Mouse (Mus musculus): Measurements from ENCODE around the gene Arhgap18. TPM values are rescaled to one million over a fixed set of nuclear protein-coding genes. Genes with fewer than 3 reads are reported as not detected.

The Arhgap18 gene
- polyA plus RNA-seq, 2 experiments, result 14.2 to 24.3 TPM

DNA sequence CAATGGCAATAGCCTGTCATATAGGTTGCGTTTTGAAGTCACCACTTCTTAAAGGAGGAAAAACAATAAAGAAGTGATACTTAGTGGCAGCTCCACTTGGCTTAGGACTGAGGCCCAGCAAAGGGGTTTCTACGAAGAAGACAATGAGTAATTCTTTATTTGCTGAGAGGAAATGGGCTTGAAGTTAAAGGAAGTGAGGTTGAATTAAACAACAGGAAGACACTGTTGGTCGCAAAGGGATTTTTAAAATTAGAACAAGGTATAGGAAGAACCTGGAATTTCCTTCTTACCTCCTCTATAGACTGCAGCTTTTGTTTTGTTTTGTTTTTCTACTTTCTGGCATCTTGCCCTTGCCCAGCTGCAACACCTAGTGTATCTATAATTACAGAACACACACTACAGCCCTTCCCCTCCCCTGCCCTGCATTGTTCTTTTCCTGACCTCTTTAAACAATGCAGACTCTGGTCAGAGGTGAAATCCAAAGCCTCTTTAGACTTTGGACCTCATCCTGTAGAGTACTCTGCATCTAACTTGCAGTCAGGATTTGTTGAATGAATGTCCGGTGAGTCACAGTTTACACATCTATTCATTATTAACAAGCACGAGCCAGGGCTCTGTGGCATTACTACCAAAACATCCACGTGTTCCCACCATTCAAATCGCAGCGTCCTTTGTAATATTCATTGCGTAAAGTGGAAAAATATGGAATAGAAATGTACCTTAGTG lies 75.4 kb downstream of the Arhgap18 start:
- no peak for DNase-seq (ENCODE audit: low spot score)

DNA sequence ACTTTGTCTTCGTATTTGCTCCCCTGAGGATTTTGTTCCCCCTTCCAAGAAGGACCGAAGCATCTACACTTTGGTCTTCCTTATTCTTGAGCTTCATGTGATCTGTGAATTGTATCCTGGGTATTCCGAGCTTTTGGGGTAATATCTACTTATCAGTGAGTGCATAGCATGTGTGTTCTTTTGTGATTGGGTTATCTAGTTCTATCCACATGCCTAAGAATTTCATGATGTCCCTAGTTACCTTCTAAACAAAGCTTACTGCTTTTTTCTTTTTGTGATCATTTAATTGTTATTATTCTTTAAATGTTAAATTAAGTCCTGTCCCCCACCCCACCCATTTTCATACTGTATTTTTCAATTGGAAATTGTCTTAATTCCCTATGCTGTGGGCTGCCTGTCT lies 78.8 kb downstream of the Arhgap18 start:
- DNase-seq (ENCODE audit: low spot score), result no peak
- Histone ChIP-seq H3K27me3 (ENCODE audit: control insufficient read depth, insufficient read depth, low read length) (no peaks in the 10 kb centered on the region), H3K36me3 (ENCODE audit: control insufficient read depth, insufficient read depth, low read length) (no peaks in the 10 kb centered on the region), H3K9ac (ENCODE audit: low read depth, low read length, severe bottlenecking) (no peak overlapping the region), H3K4me2 (replicated peaks; ENCODE audit: low read depth, low read length, severe bottlenecking) (no peak overlapping the region), H3K9me3 (ENCODE audit: control insufficient read depth, low read length) (no peaks in the 10 kb centered on the region), H3K27ac (replicated peaks; ENCODE audit: low read depth, low read length) (no peak overlapping the region), H3K4me1 (ENCODE audit: control insufficient read depth, insufficient read depth, low read length) (no peaks in the 10 kb centered on the region), H3K4me3 (replicated peaks; ENCODE audit: low read length) (no peak overlapping the region)
- TF ChIP-seq POLR2A (IDR thresholded peaks at IDR 0.05; ENCODE audit: borderline replicate concordance, extremely low read depth, insufficient read depth, insufficient read length), result no peak
- 94% methylated on average over 3 of the region's 3 CpGs for WGBS
- no peak for ATAC-seq (ENCODE audit: low FRiP score, low read depth)

More for the DNA sequence above, 75.4 kb downstream of the Arhgap18 start:
- Histone ChIP-seq H3K9ac (ENCODE audit: low read depth, low read length, severe bottlenecking) (no peak overlapping the region), H3K36me3 (ENCODE audit: control insufficient read depth, insufficient read depth, low read length) (no peaks in the 10 kb centered on the region), H3K9me3 (ENCODE audit: control insufficient read depth, low read length) (no peaks in the 10 kb centered on the region), H3K4me2 (replicated peaks; ENCODE audit: low read depth, low read length, severe bottlenecking) (no peak overlapping the region), H3K4me3 (replicated peaks; ENCODE audit: low read length) (no peak overlapping the region), H3K27ac (replicated peaks; ENCODE audit: low read depth, low read length) (no peak overlapping the region), H3K4me1 (ENCODE audit: control insufficient read depth, insufficient read depth, low read length) (no peaks in the 10 kb centered on the region), H3K27me3 (ENCODE audit: control insufficient read depth, insufficient read depth, low read length) (no peaks in the 10 kb centered on the region)
- ATAC-seq (ENCODE audit: low FRiP score, low read depth), result no peak
- WGBS, result 80% methylated on average over 9 of the region's 9 CpGs
- TF ChIP-seq POLR2A (IDR thresholded peaks at IDR 0.05; ENCODE audit: borderline replicate concordance, extremely low read depth, insufficient read depth, insufficient read length), result no peak

DNA sequence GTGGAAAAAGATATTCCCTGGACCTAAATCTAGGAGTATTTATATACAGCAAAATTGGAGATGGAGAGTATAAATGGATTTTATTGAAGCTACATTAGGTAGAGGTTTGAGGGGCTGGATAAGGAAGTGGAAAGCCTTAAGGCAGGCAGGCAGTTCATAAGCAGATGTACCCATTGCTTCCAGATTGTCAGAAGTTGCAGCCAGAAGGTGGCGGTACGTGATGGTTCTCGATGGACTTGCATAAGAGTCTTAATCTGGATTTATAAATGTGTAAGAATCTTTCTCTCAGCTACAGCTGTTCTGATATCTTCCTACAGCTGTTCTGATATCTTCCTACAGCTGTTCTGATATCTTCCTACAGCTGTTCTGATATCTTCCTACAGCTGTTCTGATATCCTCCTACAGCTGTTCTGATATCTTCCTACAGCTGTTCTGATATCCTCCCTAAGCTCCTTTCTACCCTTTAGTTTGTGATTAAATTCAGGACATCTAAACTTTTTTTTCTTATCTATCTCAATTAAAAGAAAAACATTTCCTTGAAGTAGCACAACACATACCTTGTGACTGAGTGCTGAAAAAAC lies 79.5 kb downstream of the Arhgap18 start:
- H3K36me3 ChIP-seq (ENCODE audit: control insufficient read depth, insufficient read depth, low read length), result no peaks in the 10 kb centered on the region
- no peak for TF ChIP-seq POLR2A (IDR thresholded peaks at IDR 0.05; ENCODE audit: borderline replicate concordance, extremely low read depth, insufficient read depth, insufficient read length)
- ATAC-seq (ENCODE audit: low FRiP score, low read depth), result no peak

DNA sequence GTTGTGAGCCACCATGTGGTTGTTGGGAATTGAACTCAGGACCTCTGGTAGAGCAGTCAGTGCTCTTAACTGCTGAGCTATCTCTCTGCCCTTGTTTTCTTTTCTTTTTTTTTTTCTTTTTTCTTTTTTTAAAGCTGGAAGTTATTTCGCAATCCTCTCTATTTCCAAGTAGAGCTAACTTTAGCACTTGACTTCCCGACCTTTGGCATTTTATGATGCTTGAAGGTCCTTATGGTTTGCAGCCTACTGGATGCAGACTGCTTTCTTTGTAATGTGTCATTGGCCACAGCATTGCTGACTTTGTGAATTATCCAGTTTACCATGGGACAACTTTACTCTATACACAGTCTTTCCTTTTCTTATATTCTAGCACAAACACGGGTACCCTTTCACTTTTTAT lies 80.2 kb downstream of the Arhgap18 start:
- DNase-seq (ENCODE audit: low spot score) (no peak), ATAC-seq (ENCODE audit: low FRiP score, low read depth) (no peak)
- Histone ChIP-seq H3K4me3 (replicated peaks; ENCODE audit: low read length) (no peak overlapping the region), H3K27ac (replicated peaks; ENCODE audit: low read depth, low read length) (no peak overlapping the region), H3K4me2 (replicated peaks; ENCODE audit: low read depth, low read length, severe bottlenecking) (no peak overlapping the region), H3K27me3 (ENCODE audit: control insufficient read depth, insufficient read depth, low read length) (no peaks in the 10 kb centered on the region), H3K36me3 (ENCODE audit: control insufficient read depth, insufficient read depth, low read length) (no peaks in the 10 kb centered on the region), H3K9me3 (ENCODE audit: control insufficient read depth, low read length) (no peaks in the 10 kb centered on the region), H3K4me1 (ENCODE audit: control insufficient read depth, insufficient read depth, low read length) (no peaks in the 10 kb centered on the region), H3K9ac (ENCODE audit: low read depth, low read length, severe bottlenecking) (no peak overlapping the region)
- WGBS, result 77% methylated on average over 3 of the region's 3 CpGs
- no peak for TF ChIP-seq POLR2A (IDR thresholded peaks at IDR 0.05; ENCODE audit: borderline replicate concordance, extremely low read depth, insufficient read depth, insufficient read length)

More for the DNA sequence above, 79.5 kb downstream of the Arhgap18 start:
- Histone ChIP-seq H3K9me3 (ENCODE audit: control insufficient read depth, low read length) (no peaks in the 10 kb centered on the region), H3K4me2 (replicated peaks; ENCODE audit: low read depth, low read length, severe bottlenecking) (no peak overlapping the region), H3K4me3 (replicated peaks; ENCODE audit: low read length) (no peak overlapping the region), H3K27me3 (ENCODE audit: control insufficient read depth, insufficient read depth, low read length) (no peaks in the 10 kb centered on the region), H3K27ac (replicated peaks; ENCODE audit: low read depth, low read length) (no peak overlapping the region), H3K4me1 (ENCODE audit: control insufficient read depth, insufficient read depth, low read length) (no peaks in the 10 kb centered on the region), H3K9ac (ENCODE audit: low read depth, low read length, severe bottlenecking) (no peak overlapping the region)
- no peak for DNase-seq (ENCODE audit: low spot score)
- 92% methylated on average over 3 of the region's 3 CpGs for WGBS

DNA sequence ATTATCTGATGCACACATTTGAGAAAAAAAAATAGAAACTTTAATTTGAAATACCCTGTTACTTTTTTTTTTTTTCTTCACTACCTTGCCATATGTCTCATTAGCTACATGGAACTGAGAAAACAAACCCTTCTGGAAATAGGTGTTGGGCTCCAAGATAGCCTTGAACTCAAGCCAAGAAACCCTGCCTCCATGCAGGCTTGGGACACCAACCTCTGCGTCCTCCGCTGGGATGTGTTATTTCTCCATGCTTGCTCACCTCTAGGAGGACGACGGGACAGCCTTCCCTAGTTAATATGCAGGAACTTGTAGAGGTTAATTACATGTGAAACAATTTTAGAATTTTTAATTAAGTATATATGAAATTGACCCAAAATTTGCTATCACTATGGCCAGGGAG lies 96.1 kb downstream of the Arhgap18 start:
- 74% methylated on average over 4 of the region's 4 CpGs for WGBS
- no peak overlapping the region for H3K9ac ChIP-seq (ENCODE audit: low read depth, low read length, severe bottlenecking)

More for the DNA sequence above, 96.1 kb downstream of the Arhgap18 start:
- DNase-seq (ENCODE audit: low spot score) (no peak), ATAC-seq (ENCODE audit: low FRiP score, low read depth) (no peak)
- Histone ChIP-seq H3K4me2 (replicated peaks; ENCODE audit: low read depth, low read length, severe bottlenecking) (no peak overlapping the region), H3K9me3 (ENCODE audit: control insufficient read depth, low read length) (no peaks in the 10 kb centered on the region), H3K27ac (replicated peaks; ENCODE audit: low read depth, low read length) (no peak overlapping the region), H3K4me3 (replicated peaks; ENCODE audit: low read length) (no peak overlapping the region), H3K36me3 (ENCODE audit: control insufficient read depth, insufficient read depth, low read length) (no peaks in the 10 kb centered on the region), H3K4me1 (ENCODE audit: control insufficient read depth, insufficient read depth, low read length) (no peaks in the 10 kb centered on the region), H3K27me3 (ENCODE audit: control insufficient read depth, insufficient read depth, low read length) (no peaks in the 10 kb centered on the region)
- TF ChIP-seq POLR2A (IDR thresholded peaks at IDR 0.05; ENCODE audit: borderline replicate concordance, extremely low read depth, insufficient read depth, insufficient read length), result no peak

All from limb, embryonic 14.5 days (tissue).